20 mouse cellular contexts compared by ENCODE assay signal in the genomic region with DNA sequence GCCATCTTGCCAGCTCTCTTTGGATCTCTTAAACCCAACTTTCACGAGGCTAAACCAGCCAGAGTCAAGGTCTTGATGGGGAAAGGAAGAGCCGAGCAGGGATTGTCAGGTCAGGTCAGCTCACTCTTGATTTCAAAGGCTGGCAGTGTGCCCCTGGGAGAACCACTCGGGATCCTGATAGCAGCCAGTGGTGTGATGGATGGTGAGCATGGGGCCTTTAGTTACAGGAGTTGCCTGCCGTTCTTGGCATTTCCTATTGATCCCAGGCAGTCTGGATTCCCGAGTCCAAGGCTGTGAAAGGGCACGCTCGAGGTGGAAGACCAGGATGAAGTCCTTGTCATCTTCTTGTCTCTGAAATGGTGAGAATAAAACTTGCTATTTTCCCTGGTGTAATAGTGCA. TPM values are rescaled to one million over a fixed set of nuclear protein-coding genes. Genes with fewer than 3 reads are reported as not detected.
A peak's percentile ranks its signal among the peaks of the same experiment; 100 is the strongest.
DNase-seq lines count a peak whose midpoint lies in the region; ATAC-seq and TF ChIP-seq lines count a peak whose summit lies in the region.
"Had no signal": no experiment of that assay in that cellular context is flagged by ENCODE, and none has a peak within 500 bp of the region (broad histone marks: within the 10 kb centered on the region; RNA-seq: fewer than 3 reads in every experiment).

No protein-coding gene starts in this region.

- H3K4me1 ChIP-seq in embryonic facial prominence, embryonic 13.5 days, result peaks cover 48% of the 10 kb centered on the region
- H3K4me1 ChIP-seq in embryonic facial prominence, embryonic 10.5 days, result peaks cover 59% of the 10 kb centered on the region
- H3K4me1 ChIP-seq in kidney, adult 2 months (ENCODE audit: control insufficient read depth, insufficient read depth, low read length), result peaks cover 17% of the 10 kb centered on the region
- peaks cover 60% of the 10 kb centered on the region for H3K4me1 ChIP-seq in spleen, adult 2 months (ENCODE audit: control insufficient read depth, insufficient read depth, insufficient read length)
- H3K4me1 ChIP-seq in forebrain, embryonic 10.5 days, result peaks cover 23% of the 10 kb centered on the region

- no peak for TF ChIP-seq CTCF in kidney, adult 2 months (conservative IDR thresholded peaks at IDR 0.05; ENCODE audit: insufficient read depth, insufficient read length, low read depth, low read length)
- TF ChIP-seq CTCF in spleen, adult 2 months (IDR thresholded peaks at IDR 0.05; ENCODE audit: extremely low read depth, insufficient read depth, insufficient read length, insufficient replicate concordance), result no peak

- H3K4me2 ChIP-seq in embryonic facial prominence, embryonic 13.5 days, result no peak overlapping the region
- H3K4me2 ChIP-seq: forebrain, embryonic 13.5 days; limb, embryonic 15.5 days; midbrain, embryonic 13.5 days had no signal

- H3K9me3 ChIP-seq in embryonic facial prominence, embryonic 13.5 days, result no peaks in the 10 kb centered on the region
- H3K9me3 ChIP-seq in embryonic facial prominence, embryonic 10.5 days, result no peaks in the 10 kb centered on the region
- no peaks in the 10 kb centered on the region for H3K9me3 ChIP-seq in forebrain, embryonic 10.5 days
- H3K9me3 ChIP-seq: forebrain, embryonic 13.5 days; limb, embryonic 15.5 days; midbrain, embryonic 13.5 days had no signal

- no peaks in the 10 kb centered on the region for H3K27me3 ChIP-seq in embryonic facial prominence, embryonic 13.5 days
- no peaks in the 10 kb centered on the region for H3K27me3 ChIP-seq in embryonic facial prominence, embryonic 10.5 days (replicated peaks; ENCODE audit: low read depth, poor library complexity, severe bottlenecking)
- no peaks in the 10 kb centered on the region for H3K27me3 ChIP-seq in kidney, adult 2 months (replicated peaks; ENCODE audit: control insufficient read depth, insufficient read depth, low read length)
- H3K27me3 ChIP-seq in spleen, adult 2 months (ENCODE audit: control insufficient read depth, insufficient read depth, low read length), result no peaks in the 10 kb centered on the region
- H3K27me3 ChIP-seq in forebrain, embryonic 10.5 days (ENCODE audit: poor library complexity, severe bottlenecking), result no peaks in the 10 kb centered on the region
- H3K27me3 ChIP-seq: forebrain, embryonic 13.5 days; limb, embryonic 15.5 days; midbrain, embryonic 13.5 days had no signal

- 69% methylated on average over 7 of the region's 7 CpGs for WGBS in embryonic facial prominence, embryonic 13.5 days
- 78% methylated on average over 7 of the region's 7 CpGs for WGBS in embryonic facial prominence, embryonic 10.5 days
- 36% methylated on average over 7 of the region's 7 CpGs for WGBS in kidney, adult 2 months
- WGBS in spleen, adult 2 months, result 81% methylated on average over 7 of the region's 7 CpGs
- WGBS in forebrain, embryonic 10.5 days, result 82% methylated on average over 7 of the region's 7 CpGs

- no peak for TF ChIP-seq POLR2A in kidney, adult 2 months (IDR thresholded peaks at IDR 0.05; ENCODE audit: low read depth, low read length)
- TF ChIP-seq POLR2A in spleen, adult 2 months (IDR thresholded peaks at IDR 0.05; ENCODE audit: low read depth, low read length), result no peak

- peak overlapping the region; percentile 36; the same call in 1 of the 2 replicates for H3K9ac ChIP-seq in embryonic facial prominence, embryonic 13.5 days
- H3K9ac ChIP-seq: forebrain, embryonic 13.5 days; limb, embryonic 15.5 days; midbrain, embryonic 13.5 days had no signal

- DNase-seq in embryonic facial prominence, embryonic 10.5 days (ENCODE audit: low spot score), result no peak
- DNase-seq in kidney, adult 2 months, result peak; percentile 43
- no peak for DNase-seq in kidney, postnatal 4 days
- DNase-seq in spleen, adult 2 months (ENCODE audit: low read depth in 1 of 2, low spot score in 2 of 2), result no peak
- no peak for DNase-seq in spleen, postnatal 10 days (ENCODE audit: low spot score in 2 of 2)
- no peak for DNase-seq in forebrain, embryonic 10.5 days (ENCODE audit: extremely low spot score, low spot score)
- DNase-seq in urinary bladder, adult 18-20 months (ENCODE audit: low spot score in 2 of 2), result no peak
- DNase-seq: cerebellum, postnatal 10 days; heart, adult 11 months; heart, postnatal 14 days; kidney, adult 11 months; lung, postnatal 4 days; spleen, adult 18-20 months; thymus, postnatal 14 days had no signal

- no peak overlapping the region for H3K4me3 ChIP-seq in embryonic facial prominence, embryonic 13.5 days
- H3K4me3 ChIP-seq in embryonic facial prominence, embryonic 10.5 days, result no peak overlapping the region
- no peak overlapping the region for H3K4me3 ChIP-seq in kidney, adult 2 months (ENCODE audit: insufficient read depth, low read depth, low read length)
- no peak overlapping the region for H3K4me3 ChIP-seq in spleen, adult 2 months (ENCODE audit: extremely low read depth, insufficient read depth, insufficient read length)
- no peak overlapping the region for H3K4me3 ChIP-seq in forebrain, embryonic 10.5 days
- H3K4me3 ChIP-seq: forebrain, embryonic 13.5 days; limb, embryonic 15.5 days; midbrain, embryonic 13.5 days had no signal

- peaks cover 29% of the 10 kb centered on the region for H3K36me3 ChIP-seq in embryonic facial prominence, embryonic 13.5 days
- peaks cover 67% of the 10 kb centered on the region for H3K36me3 ChIP-seq in embryonic facial prominence, embryonic 10.5 days (replicated peaks)
- no peaks in the 10 kb centered on the region for H3K36me3 ChIP-seq in kidney, adult 2 months (ENCODE audit: control insufficient read depth, insufficient read depth, low read length)
- H3K36me3 ChIP-seq in spleen, adult 2 months (ENCODE audit: control insufficient read depth, insufficient read depth, low read length), result 0 out of 2 replicates have a peak, but pooled peaks cover 1% of the 10 kb centered on the region
- H3K36me3 ChIP-seq in forebrain, embryonic 10.5 days (replicated peaks), result peaks cover 62% of the 10 kb centered on the region

- ATAC-seq in embryonic facial prominence, embryonic 13.5 days (ENCODE audit: insufficient number of reproducible peaks, insufficient read depth, low FRiP score, low TSS enrichment, low read depth), result no peak
- ATAC-seq: forebrain, embryonic 13.5 days; hindbrain, embryonic 16.5 days; midbrain, embryonic 13.5 days had no signal

- no peak overlapping the region for H3K27ac ChIP-seq in embryonic facial prominence, embryonic 13.5 days
- no peak overlapping the region for H3K27ac ChIP-seq in embryonic facial prominence, embryonic 10.5 days (replicated peaks)
- H3K27ac ChIP-seq in kidney, adult 2 months (ENCODE audit: insufficient read depth, low read depth, low read length), result peak overlapping the region; percentile 8; the same call in 1 of the 2 replicates
- peak overlapping the region; percentile 38; the same call in 1 of the 2 replicates for H3K27ac ChIP-seq in spleen, adult 2 months (ENCODE audit: insufficient read depth, low read length)
- no peak overlapping the region for H3K27ac ChIP-seq in forebrain, embryonic 10.5 days
- H3K27ac ChIP-seq: forebrain, embryonic 13.5 days; limb, embryonic 15.5 days; midbrain, embryonic 13.5 days; stomach, postnatal 0 days had no signal

RNA-seq across cellular contexts. Expression of a gene that starts 9.9 kb away (rescaled TPM):
- 396 and 424 TPM in 2 replicates for polyA plus RNA-seq in embryonic facial prominence, embryonic 13.5 days (2015; fragmentation: Nextera tagmentation; extraction: Ambion mirVana)
- 388 and 409 TPM in 2 replicates for polyA plus RNA-seq in embryonic facial prominence, embryonic 10.5 days (2016; fragmentation: Nextera tagmentation; extraction: Ambion mirVana)
- 102 and 134 TPM in 2 replicates for polyA plus RNA-seq in kidney, adult 2 months (2012; rRNA removed)
- polyA plus RNA-seq in spleen, adult 2 months (2012; rRNA removed), result 130 and 160 TPM in 2 replicates
- polyA plus RNA-seq in forebrain, embryonic 10.5 days (2016; fragmentation: Nextera tagmentation; extraction: Ambion mirVana), result 340 and 360 TPM in 2 replicates

Comparison
In these comparisons a context has a peak if more than half of its experiments do, and no peak if none do; other contexts are left out.
1. H3K27ac ChIP-seq: peak in kidney, adult 2 months (single experiment) and spleen, adult 2 months (single experiment); none in embryonic facial prominence, embryonic 13.5 days (single experiment), embryonic facial prominence, embryonic 10.5 days (single experiment) and forebrain, embryonic 10.5 days (single experiment).